Mouse (Mus musculus): ENCODE results near the gene Omp. TPM values are rescaled to one million over a fixed set of nuclear protein-coding genes. Genes with fewer than 3 reads are reported as not detected.

Gene Omp
- total RNA-seq, 2 experiments from 2014 or later = 0.21 to 0.27 TPM

DNA sequence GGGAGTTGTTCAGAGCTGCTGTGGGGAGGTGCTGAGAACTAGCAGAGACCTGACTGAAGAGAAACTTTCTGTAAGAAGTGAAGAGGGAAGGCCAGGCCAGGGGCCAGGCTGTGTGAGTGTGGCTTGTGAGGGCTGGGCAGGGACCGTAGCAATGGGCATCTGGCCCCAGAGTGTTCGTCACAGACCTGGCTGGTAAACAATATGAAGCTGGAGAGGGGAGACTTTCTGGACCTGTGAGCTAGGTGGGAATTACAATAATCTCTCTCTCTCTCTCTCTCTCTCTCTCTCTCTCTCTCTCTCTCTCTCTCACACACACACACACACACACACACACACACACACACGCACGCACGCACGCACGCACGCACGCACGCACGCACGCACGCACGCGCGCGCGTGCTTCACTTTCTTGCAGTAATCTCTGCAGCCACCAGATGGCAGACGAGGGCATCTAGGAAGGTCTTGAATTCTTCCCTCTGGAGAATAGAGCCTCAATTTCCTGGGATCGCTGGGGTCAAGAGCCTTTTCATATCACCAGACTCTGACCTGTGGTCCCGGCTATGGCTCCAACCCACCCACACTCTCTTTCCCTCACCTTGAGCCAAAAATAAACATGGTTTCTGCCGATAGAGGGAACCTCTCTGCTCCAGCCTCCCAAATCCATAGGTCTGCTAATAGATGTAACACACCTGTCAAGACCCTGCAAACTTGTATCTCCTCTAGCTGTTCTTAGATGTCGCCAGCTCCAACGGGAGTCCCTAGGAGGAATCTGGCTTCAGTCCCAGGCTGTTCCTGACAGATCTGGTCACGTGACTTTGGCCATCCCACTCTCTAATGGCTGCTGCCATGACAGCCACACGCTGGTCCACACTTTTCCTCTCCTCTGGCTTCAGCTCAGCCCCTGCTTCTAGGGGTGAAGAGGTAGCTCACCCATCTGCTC, 42.0 kb downstream of the Omp start:
- DNase-seq = peak; percentile 86

DNA sequence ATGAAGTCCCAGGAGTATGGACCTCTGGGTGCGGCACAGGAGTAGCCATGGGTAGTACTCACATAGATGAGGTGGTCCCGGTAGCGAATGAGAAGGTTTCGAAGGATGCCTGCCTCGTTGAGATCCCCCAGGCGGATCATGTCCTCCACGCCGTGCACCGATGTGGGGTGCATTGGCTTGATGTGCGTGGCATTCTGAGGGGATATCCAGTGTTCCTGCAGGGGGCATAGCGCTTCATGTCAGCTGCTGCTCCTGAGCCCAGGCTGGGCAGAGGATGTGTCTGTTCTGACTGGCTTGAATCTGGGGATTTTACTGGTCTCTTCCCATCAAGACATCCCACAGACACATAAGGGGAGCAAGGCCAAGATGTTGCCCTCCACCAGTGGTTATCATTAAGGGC, 42.8 kb downstream of the Omp start:
- no peak for DNase-seq

DNA sequence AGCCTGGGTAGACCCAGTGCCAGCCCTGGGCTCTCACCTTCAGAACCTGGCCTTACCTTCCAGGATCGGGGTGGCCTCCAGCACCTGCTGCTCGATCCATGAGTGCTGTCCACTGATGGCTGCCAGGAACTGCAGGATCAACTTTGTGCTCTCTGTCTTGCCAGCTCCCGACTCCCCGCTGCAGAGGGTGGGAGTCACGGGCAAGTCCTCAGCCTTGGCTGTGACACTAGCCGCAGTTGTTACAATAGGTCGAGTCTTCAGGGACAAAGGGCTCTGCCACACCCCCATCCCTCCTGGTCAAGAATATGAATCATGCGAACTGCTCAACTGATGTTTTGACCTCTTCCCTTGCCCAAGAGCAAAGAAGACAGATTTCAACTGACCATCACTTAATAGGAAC, 47.7 kb downstream of the Omp start:
- no peak for DNase-seq

DNA sequence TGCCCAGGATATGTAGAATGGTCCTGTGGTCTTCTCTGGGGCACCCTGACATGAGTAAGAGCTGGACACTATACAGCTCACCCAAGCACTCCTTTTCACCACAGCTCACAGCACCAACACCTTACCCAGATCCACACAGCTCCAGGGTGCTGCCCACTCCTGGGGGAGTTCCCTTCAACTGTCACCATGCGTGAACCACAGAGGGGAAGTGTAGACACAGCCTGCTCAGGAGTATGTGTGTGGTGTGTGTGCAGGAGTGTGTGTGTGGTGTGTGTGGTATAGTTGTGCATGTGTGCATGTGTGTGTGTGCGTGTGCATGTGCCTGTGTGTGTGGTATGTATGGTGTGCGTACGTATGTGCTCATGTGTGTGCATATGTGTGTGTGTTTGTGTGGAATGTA, 49.5 kb downstream of the Omp start:
- DNase-seq = no peak

Other genes starting within 250 kb of the Omp start
- gene Gdpd4, start 225.5 kb downstream of the Omp start, total RNA-seq (2021) = under 1 TPM; 0.11 to 0.12 TPM
- gene Myo7a, start 26.0 kb downstream of the Omp start, total RNA-seq (2021) = 1 to 10 TPM; 7.0 TPM
- 1 to 10 TPM; 4.7 TPM for gene Capn5, start 32.8 kb upstream of the Omp start, total RNA-seq (2021)
- not detected for gene B3gnt6, start 54.0 kb upstream of the Omp start, total RNA-seq (2021)
- 1 to 10 TPM; 5.1 to 6.1 TPM for gene Acer3, start 175.7 kb upstream of the Omp start, total RNA-seq (2021)
- gene Tsku, start 215.8 kb upstream of the Omp start, total RNA-seq (2021) = 1 to 10 TPM; 4.6 to 8.9 TPM

Data from gastrocnemius, postnatal 10 days (tissue).